Mouse (Mus musculus) layer of hippocampus, adult 9-11 months (tissue): ENCODE measurements around the gene Zg16.
"Not testable (repeated sequence)": the region's sequence is repeated elsewhere in the genome, so short reads cannot be mapped to it uniquely, and the experiment has no call there.

Experiments
- DNase-seq: peaks from one replicate; pipeline ENCODE4 v3.0.0; 2022

Gene Zg16

DNA sequence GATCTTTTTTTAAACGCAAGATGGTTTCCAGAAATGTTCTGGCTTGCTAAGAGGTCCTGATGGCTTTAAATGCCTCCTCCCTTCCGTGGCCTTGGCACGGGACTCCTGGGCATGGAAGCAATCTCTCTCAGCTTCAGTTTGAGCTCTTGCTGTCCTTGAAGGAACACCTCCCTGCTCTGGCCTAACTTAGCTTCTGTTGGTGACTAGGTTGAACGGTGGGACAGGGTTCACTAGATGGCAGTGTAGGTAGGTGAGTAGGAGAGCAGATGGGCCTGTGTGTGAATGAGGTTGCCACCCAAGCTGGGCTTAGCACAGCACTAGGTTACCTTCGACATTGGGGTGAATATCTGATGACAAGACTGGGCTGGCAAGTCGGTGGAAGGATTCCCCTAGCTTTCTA is 16.8 kb upstream of the Zg16 start:
- no peak for DNase-seq

DNA sequence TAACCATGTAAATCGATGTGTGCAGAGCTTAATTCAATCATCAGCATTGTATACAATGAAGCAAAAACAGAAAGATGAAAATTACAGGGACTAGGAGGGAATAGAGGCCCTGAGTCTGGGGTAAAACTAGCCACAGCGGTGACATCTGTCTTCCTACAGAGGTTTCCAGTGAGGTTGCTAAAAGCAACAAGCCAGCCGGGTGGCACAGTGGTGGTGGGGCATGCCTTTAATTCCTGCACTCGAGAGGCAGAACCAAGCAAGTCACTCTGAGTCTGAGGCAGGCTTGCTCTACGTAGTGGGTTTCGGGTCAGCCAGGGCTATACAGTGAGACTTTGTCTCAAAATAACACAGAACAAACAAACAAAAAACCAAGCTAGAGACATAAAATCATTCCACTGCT is 15.0 kb upstream of the Zg16 start:
- DNase-seq = no peak

- no peak for DNase-seq
Observed at GRCm38 (mm10) chr7:127101451-127102016, 14.4 kb upstream of the Zg16 start.

GRCm38 (mm10) chr7:127099528-127099927 is 12.4 kb upstream of the Zg16 start:
- DNase-seq = no peak

GRCm38 (mm10) chr7:127098950-127099349 is 11.8 kb upstream of the Zg16 start:
- no peak for DNase-seq

- no peak for DNase-seq
Observed at GRCm38 (mm10) chr7:127098521-127098920, 11.4 kb upstream of the Zg16 start.

DNA sequence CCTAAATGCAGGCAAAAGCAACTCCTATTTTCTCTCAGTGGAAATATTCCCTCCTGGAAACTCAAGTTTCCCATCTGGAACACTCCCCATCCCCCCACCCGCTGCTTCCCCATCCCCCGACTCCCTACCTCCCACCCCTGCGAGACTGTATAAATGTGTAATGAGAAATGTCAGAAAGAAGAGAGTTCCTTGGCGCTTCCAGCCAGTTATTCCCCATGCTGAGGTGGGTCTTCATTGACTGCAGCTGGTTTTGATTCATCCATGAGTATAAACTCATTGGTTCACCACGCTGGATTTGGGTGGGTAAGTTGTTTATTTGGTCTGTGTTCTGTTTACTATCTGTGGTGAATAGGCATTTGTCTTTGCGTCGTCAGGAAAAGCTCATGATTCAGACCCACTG is 9.3 kb upstream of the Zg16 start:
- DNase-seq = no peak

- DNase-seq = no peak
Observed at GRCm38 (mm10) chr7:127093914-127094313, 6.8 kb upstream of the Zg16 start.

GRCm38 (mm10) chr7:127091114-127091896 is 4.2 kb upstream of the Zg16 start, which contains the start of gene AI467606:
TSS of gene AI467606 (plus strand) at chr7:127091359.
- DNase-seq = peak; percentile 65

GRCm38 (mm10) chr7:127090154-127091113 is 3.3 kb upstream of the Zg16 start:
- DNase-seq = no peak

- no peak for DNase-seq
Observed at GRCm38 (mm10) chr7:127088901-127089845, 2.0 kb upstream of the Zg16 start.

- DNase-seq = no peak
Observed at GRCm38 (mm10) chr7:127088083-127088482, 955 bp upstream of the Zg16 start.

DNA sequence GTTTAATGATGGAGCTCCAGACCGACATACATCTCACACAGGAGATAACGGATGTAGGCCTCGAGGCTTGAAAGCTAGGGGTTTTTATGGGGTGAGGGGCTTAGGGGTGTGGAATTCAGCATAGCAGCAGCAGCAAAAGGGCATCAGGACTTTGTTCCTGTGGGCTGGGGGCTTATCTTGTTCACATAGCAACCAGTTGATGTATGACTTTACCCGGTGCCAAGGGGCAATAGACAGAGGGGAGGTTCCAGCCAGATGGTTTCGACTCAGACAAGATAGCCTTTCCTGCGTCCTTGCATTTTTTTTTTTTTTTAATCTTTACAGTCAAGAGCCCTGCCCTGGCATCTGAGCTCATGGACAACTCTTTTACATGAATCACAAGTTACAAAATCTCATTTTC is 1.4 kb downstream of the Zg16 start:
- not testable (repeated sequence) for DNase-seq

DNA sequence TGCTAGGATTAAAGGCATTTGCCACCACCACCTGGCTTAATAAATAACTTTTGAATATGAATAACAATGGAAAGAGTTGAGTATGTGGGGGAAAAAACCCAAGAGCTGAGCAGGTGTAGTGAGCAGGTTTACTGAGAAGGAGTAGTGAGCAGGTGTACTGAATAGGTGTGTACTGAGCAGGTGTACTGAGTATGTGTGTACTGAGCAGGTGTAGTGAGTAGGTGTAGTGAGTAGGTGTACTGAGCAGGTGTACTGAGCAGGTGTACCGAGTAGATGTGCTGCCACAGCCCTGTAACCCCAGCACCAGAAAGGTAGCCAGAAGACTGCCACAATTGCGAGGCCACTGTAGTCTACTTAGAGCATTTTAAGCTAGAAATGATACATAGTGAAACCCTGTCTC is 2.3 kb downstream of the Zg16 start:
- DNase-seq = no peak

- DNase-seq = no peak
Observed at GRCm38 (mm10) chr7:127083689-127084088, 3.4 kb downstream of the Zg16 start.

DNA sequence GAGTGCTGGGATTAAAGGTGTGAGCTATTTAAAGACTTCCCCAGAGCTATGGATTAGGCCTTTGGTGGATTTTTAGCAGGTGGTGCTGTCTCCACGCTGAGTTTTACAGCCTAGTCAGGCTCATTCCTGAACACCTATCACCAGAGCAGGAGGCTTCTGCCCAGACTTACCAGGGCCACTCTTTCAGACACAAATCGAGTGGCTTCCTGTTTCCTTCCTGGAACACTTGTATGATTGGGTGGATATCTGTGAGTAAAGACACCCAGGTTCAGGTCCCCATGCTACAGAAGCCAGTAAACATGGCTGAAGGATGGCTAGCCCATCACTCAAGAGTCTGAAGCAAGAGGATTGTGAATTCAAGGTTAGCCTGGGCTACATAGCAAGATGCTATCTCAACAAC is 4.1 kb downstream of the Zg16 start:
- DNase-seq = no peak

DNA sequence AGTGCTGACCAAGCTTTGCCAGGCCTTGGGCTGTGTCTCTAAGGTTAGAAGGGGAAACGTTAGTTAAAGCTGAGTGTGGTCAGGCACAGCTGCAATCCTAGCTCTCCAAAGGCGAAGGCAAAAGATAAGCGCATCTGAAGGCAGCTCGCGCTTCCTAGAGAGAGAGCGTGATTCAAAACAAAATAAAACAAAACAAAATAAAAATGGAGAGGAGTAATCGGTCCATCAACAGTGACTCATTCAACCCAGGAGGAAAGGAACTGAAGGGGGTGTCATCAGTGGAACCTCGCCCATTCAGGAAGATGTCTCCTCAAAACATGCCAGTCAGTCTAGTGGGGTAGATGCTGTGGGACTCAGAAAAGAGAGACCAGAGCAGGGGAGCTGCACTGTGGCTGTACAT is 4.9 kb downstream of the Zg16 start:
- no peak for DNase-seq

DNA sequence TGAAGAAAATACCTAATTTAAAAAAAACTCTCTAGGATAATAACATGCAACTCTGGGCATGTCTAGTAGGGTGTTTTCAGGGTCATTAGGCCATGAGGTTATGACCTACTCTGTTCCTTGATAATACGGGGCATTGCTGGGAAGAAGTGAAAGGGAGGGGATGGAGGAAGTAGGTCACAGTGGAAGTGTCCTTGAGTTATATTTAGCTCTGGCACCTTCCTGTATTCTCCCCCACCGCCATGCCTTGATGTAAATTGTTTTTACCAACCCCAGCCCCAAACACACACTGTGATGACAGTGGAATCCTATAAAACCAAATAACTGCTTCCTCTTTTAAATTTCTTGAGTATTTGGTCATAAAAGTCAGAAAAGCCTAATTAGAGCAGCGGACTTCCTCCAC is 7.1 kb downstream of the Zg16 start:
- no peak for DNase-seq

GRCm38 (mm10) chr7:127077692-127078091 is 9.4 kb downstream of the Zg16 start:
- DNase-seq = no peak

GRCm38 (mm10) chr7:127076188-127076587 is 10.9 kb downstream of the Zg16 start:
- no peak for DNase-seq

- no peak for DNase-seq
Observed at GRCm38 (mm10) chr7:127073221-127073620, 13.9 kb downstream of the Zg16 start.

GRCm38 (mm10) chr7:127070871-127071413 is 16.2 kb downstream of the Zg16 start:
- DNase-seq = no peak
